Mouse (Mus musculus) kidney, postnatal 10 days (tissue): Measurements from ENCODE around the gene Ppfia2.
A peak's percentile ranks its signal among the peaks of the same experiment; 100 is the strongest.

Experiments
- DNase-seq: peaks from one replicate; pipeline ENCODE4 v3.0.0; 2021; ENCODE audit warnings: mixed read lengths

Ppfia2 gene

DNA sequence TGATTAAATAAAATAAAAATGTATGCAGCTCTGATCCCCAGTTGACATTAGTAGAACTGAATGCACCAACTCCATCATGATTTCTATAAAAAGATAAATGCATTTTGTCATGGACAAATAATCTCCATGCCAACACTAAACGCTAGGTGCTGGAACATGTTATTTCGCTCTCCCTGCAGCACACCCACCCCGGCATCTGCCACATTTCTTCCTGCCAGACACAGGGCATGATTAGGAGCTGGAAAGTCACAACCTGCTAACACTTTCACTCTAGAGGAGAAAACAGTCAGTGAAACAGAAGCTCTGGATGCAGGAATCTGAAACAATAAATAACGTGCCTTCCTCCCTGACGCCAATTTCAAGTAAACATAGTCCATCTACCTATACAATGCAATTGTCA lies 211.3 kb downstream of the Ppfia2 start:
- DNase-seq, result no peak

DNA sequence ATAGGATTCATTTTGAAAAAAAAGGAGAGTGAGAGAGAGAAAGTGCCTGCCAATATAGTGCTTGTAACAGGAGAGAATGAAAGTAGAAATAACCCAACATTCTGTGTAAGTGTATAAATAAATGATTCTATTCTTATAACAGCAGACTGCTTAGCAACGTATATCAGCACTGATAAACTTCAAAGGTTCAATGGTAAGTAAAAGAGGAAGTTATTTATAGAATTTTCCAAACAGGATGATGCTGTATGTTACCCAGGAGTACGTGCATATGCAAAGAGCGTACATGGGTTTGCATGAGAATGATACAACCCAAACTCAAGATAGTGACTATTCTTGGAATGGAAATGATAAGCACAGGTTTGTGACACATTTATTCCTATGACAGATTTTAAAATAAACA lies 215.4 kb downstream of the Ppfia2 start:
- no peak for DNase-seq

DNA sequence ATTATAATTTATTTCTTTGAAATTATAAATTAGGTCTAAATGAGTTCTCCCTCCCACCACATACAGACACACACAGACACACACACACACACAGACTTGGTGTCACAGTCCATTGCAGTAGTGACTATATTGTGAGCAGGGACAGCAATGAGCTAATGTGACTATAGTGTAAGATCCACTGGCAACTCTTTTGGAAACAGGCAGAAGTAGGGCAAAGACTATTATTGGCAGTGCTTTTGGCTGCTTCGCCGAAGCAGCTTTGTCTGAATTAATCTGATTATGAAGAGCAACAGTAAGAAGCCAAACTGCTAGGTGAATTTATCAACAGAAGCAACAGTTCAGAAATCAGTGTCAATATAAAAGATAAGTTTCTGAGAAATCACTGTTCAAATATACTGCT lies 249.8 kb downstream of the Ppfia2 start:
- DNase-seq, result no peak

DNA sequence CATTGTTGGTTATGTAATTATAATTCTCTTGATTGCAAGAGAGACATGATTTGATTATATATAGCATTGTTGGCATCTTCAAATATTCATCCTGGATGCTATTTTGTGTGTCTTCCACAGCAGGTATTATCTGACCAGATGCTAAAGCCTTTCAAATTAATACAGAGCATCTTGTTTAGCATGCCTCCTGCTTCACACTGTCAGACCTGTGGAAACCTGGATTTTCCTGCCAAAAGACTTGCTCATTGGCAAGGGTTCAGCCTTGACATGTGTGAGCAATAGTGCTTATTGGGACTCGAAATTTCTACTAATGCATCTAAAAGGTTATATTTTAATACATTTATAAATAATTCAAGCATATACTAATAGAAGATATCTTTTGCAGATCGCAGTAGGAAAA lies 262.1 kb downstream of the Ppfia2 start:
- DNase-seq, result no peak

DNA sequence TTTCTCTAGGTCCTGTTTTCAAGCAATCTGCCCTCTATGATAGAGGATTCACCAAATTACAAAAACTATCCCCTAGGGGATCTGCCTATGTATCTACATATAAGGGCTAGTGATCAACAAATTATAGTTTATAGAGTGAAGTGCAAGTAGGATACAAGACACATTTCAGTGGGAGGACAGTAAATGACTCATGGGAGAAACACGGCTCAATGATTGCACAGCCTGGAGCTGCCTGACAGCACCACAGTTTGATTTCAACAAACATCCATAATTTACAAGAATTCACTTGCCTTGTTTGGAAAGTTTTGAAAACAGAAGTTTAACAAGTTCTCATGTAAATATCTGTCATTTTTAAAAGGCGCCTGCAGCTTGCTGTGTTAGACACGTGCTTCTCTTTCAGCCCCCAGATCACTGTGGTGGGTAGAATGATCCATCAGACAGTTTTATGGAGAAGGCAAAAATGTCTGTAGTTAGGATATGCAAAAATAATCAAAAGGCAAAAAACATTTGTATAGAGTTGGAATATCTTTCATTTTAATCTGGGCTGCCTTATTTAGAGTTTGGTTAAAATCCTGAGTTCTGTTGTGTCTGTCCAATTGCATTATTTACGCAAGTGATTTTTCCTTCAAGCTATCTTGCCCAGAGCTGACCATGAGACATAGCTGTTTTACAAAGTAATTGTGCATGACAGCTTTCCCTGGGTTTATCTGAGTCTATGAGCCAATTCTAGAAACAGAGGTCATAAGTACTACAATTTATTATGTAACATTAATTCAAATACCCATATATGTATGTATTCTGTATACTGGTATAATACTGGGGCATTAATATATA lies 266.3 kb downstream of the Ppfia2 start:
- no peak for DNase-seq

DNA sequence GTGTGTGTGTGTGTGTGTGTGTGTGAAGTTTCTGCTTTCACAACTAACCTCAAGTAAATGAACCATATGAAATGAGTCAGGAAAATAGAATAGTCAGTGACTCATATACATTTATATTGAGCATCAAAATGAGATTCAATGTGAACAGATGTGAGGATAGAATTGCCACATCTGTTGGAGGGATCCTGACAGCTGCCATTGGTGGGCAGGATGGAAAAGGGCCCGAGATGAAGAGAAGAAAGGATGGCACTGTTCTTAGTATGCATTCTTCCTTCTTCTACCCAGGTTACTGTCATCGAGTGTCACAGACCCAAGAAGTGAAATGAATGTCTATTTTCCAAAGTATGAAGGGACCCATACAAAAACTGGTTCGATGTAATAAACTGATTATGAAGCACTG lies 268.1 kb downstream of the Ppfia2 start:
- DNase-seq, result no peak

DNA sequence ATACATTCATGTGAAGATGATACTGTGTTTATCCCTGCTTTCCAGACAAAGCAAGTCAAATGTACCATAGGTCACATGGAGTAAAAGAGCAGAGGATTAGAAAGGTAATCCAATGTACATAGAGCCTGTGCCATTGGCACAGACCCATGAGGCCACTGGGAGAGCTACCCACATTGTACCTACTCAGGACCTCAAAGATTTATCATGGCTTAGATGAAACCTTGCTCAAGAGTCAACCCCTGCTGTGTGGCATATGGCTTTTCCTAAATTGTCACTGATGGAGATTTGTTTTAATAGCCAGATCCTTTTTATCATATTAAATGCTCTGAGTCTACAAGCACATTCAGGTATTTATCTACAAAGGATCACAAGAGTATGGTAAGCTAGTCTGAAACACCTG lies 274.8 kb downstream of the Ppfia2 start:
- DNase-seq, result no peak

DNA sequence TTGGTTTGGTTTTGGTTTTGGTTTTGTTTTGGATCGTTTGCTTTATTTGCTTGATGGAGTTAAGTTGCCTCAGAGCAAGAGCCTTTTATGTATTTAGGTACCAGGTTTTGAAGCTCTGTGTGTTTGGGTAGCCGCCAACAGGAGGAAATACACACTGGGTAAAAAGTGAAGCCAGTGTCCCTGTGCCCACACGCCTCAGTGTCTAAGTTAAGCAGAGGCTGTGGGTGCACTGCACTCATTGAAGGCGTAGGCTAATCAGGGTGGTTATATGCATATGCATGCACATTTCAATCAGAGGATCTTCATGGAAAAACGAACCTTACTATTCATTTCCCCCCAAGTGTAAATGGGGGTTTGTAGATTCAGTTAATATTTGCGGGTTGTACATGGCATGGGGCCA lies 290.9 kb downstream of the Ppfia2 start:
- DNase-seq, result no peak

DNA sequence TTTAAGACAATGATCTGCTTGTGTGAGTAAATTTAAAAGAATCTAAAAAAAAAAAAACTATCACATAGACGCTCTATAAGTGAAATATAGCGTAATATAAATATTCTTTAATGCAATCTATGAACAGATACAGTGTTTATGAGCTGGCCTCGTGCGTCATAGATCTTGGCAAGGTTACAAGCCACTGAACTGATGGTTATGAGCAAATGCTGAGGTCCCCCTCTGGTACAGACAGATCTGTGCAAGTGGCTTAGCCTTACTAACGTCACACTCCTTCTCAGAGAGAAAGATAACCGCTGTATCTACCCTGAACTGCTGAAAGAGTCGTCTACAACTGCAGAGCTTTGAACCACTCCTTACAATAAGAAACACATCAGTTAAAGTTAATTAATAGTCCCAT lies 293.6 kb downstream of the Ppfia2 start:
- no peak for DNase-seq

DNA sequence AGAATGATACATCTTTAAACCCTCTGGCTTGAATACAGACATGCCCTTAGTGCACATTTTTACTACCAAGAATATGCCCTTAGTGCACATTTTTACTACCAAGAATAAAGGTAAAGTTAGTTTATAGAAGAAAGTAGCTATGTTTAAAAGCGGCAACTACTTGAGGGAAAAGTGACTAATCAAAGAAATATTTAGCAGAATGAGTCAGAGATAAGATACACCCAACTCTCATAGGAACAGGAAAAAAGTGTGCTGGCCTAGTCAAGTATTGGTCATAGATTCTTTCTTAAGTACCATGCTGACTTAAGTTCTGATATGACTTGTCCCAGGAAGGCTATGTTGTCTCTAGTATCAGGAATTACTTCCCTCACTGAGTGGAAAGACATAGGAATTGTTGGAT lies 305.4 kb downstream of the Ppfia2 start:
- no peak for DNase-seq

DNA sequence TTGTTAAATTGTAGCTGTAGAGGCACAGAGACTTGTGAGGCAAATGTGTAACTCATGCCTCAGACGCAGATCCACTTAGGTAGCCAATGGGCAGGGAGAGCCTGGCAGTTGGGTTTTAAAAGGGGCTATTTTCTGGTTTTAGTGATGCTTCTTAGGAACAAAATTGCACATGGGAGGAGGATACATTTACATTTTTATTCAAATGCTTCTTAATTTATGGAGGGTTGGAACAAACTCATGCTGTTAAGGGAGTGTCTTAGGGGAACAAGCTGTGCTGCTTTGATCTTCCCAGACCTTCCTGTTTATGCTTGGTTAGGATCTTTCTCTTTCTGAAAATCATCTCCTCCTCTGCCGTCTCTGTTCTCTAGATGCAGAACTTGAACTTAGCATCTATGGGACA lies 345.3 kb downstream of the Ppfia2 start:
- no peak for DNase-seq

DNA sequence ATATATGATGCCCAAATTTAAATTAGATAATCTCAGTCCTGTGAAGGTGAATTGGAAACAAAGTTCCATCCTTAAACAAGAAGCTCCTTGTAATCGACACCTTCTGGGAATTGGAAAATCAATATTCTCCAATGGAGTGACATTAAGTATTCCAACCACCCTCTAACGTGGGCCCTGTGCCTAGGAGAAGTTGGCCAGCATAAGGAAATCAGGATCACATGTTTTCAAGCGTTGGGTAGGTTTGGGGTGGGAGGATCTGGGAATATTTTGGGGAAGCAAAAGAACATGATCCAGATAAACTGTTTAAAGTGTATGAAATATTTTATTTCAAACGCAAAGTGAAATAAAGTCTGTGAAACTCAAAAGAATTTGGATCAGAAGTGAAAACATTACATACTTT lies 348.2 kb downstream of the Ppfia2 start:
- no peak for DNase-seq

DNA sequence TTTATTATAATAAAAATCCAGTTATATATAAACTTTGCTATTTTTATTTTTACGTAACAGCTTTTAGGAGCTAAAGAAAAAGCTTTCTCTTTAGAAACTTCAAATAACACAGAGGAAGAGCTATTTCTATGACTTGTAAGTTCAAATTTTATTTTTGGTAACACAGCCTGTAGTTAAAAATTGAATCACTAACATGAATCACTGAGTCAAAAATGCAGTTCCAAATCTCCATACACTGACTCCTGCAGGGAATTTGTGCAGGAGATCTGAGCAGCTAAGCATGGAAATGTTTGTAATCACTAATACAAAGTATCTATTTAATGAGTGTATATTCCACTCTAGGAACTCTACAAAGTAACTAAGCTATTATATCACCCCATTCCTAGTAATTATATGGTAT lies 354.1 kb downstream of the Ppfia2 start:
- DNase-seq, result no peak

DNA sequence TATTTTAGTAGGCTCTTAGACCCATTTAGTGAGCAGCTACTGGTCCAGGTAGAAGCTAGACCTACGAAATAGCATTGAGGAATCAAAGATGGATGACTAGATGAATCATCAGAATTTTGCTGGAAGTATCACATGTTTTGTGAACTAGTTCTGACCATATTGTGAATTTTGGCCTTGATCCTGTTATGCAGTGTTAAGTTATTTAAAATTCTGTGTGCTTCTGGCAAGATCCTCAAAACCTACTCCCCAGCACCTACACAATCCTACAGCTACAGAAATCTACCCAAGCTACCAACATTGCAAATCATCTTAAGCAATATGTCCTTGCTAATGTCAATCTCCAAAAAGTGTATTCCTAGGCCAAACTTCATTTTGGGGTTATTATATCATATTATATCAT lies 368.3 kb downstream of the Ppfia2 start:
- DNase-seq, result no peak

DNA sequence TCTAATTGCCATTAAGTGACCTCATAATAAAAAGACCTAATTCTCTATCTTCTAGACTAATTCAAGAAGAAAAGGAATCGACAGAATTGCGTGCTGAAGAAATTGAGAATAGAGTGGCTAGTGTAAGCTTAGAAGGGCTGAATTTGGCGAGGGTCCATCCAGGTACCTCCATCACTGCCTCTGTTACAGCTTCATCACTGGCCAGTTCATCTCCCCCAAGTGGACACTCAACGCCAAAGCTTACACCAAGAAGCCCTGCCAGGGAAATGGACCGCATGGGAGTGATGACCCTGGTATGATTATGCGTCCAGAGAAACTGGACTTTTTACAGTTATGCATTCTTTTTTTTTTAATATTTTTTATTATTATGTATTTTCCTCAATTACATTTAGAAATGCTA lies 388.0 kb downstream of the Ppfia2 start:
- DNase-seq, result no peak

DNA sequence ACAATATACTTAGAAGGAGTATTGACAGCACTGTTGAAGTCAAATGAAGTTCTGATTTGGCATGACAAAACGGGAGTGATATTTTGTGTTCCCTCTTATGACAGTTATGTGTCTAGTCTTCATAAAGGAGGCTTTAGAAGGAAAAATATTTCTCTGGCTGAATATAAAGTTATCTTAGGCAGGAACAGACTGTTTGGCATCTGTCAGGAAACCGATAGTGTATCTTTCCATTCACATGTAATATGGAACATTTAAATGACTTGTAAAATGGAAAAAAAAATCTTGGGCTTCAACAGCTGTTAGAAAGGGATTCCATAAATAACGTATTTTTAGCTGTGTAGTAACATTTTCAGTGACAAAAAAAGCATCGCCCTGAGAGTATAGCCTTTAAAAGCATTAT lies 400.1 kb downstream of the Ppfia2 start:
- DNase-seq, result no peak

DNA sequence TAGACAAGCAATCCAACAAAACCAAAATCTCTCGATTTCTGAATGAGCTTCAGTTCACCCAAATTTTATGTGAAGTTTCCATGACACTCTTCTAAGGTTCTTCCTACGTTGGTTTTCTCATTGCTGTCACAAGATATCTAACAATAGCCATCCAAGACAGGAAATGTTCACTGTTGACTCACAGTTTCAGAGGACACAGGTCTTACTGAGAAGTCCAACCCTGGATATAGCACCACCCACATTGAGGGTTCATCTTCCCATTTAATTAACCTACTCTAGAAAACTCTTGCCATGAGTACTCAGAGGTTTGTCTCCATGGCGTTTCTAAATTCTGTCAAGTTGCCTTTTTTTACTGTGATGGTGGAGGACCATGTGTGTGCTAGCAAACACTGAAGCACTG lies 401.7 kb downstream of the Ppfia2 start:
- DNase-seq, result no peak

DNA sequence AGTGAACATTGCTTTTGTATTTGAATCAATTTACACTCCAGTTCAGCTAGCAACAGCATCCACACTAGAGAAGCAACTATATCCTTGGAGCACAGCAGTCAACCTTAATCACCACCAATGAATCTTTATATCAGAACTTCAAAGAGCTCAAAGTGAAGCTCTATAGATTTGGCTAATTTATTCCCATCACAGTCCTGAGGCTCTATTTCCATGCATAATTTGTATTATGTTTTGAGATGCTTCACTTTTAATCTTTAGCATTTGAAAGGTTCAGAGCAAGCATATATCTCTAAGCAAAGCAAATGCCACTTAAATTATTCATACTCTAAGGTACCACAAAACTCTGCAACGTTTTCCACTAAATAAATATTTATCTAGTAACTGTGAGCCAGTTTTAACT lies 402.6 kb downstream of the Ppfia2 start:
- no peak for DNase-seq

DNA sequence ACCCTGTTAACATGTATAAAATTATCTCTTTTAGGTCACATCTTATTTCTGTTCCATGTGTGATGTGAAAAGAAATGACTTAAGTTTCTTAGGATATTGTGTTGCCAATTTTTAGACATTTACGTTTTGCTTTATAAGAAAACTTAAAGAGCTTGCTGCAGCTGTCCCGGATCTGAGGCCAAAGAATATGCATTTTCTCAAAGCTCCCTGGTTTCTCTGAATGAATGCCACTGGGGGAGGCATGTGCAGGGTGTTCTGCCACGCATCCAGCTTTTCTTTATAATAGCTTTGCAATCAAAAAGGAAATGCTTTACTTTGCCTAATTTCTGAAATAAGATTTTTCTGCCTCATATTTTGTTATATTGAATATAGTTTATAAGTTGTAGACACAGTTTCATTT lies 411.2 kb downstream of the Ppfia2 start:
- no peak for DNase-seq

DNA sequence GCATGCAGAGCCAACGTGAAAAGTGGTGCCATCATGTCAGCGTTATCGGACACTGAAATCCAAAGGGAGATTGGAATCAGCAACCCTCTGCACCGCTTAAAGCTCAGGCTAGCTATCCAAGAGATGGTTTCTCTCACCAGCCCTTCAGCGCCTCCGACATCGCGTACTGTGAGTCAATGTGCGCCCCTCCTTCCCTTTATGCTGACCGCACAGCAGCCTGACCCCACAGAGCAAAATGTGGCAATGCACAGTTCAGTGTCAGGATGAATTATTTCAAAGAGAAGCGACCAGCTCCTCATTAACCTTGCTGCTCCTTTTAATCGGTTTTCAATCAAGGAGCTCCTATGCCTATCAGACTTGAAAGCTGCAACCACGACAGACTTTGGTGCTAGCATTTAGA lies 426.2 kb downstream of the Ppfia2 start:
- DNase-seq, result no peak

DNA sequence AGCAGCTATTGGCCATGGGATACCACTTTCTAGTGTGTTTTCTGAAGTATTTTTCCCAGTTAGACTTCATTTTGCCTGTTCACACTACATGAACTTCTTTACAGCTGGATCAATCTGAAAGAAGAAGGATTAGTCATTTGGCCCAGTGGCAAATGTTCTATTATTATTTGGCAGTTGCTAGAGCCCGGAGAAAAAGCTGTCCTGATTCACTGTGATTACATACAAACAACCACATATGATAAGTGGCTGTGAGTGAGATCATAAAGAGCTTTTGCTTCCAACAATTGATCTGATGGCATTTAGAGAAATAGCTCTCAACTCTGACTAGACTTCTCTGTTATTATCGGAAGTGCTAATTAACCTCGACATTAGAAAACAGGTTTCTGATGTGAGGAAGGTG lies 440.0 kb downstream of the Ppfia2 start:
- no peak for DNase-seq

DNA sequence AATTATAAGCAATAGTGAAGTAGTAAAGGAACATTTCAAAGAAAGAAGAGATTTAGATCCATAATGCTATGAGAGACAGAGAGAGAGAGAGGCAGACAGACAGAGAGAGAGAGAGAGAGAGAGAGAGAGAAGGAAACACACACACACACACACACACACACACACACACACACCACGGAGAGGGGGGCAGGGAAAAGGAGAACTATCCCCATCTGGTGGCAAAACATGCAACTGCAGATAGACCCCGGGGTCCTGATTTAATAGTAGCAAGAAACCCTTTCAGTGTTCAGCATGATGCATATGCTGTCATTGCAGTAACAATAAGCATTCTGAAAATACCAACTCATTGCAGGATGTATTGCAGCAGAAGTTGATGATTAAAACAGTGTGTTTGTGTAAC lies 442.9 kb downstream of the Ppfia2 start:
- peak; percentile 15 for DNase-seq

DNA sequence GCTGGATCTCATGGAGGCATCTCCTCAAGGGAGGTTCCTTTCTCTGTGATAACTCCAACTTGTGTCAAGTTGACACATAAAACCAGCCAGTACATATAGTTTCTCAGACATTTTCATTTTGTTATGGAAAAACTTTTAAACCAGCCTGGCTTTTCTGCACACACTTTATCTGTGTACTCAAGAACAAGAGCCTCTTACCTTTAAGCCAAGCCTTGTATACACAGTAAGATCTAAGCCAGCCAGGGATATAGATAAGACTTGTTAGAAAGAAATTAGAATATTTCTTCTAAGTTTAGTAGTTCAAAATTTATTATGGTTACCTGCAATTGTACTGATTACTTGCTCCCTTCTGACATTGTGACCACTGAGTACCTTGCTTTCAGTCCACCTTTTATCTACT lies 444.1 kb downstream of the Ppfia2 start:
- DNase-seq, result no peak

DNA sequence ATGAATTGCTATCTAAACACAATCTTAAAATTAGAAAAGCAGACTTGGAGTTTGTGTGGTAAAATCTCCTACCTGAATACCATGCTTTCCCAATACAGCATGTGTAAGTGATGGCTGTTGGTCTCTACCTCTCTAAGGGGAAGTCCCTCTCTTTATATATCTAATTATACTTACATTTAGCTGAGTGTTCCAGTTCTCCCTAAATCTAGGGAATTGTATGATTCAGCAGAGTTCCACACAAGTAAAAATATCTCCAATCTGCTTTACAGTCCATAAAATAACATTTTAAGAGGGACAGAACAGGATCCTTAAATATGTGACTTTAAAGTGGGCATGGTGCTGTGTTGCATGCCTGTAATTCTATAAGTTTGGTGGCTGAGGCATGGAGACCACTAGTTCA lies 444.7 kb downstream of the Ppfia2 start:
- no peak for DNase-seq

DNA sequence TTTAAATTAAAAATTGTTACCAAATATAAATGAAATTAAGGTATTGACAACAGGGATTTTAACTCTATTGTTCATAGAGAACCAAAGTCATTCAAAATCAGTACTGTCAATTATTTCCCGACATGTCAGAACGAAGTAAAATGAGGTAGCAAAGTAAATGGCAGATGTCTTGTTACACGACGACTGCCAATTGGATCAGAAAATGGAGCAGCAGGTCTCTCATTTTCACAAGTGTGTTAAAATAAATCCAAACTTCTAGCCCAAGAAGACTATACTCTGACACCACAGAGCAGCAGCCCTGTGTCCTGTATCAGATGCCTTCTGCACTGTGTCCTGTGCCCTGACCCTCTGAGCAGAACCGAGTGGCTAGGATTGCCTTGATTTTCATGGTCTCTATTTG lies 454.2 kb downstream of the Ppfia2 start:
- no peak for DNase-seq

DNA sequence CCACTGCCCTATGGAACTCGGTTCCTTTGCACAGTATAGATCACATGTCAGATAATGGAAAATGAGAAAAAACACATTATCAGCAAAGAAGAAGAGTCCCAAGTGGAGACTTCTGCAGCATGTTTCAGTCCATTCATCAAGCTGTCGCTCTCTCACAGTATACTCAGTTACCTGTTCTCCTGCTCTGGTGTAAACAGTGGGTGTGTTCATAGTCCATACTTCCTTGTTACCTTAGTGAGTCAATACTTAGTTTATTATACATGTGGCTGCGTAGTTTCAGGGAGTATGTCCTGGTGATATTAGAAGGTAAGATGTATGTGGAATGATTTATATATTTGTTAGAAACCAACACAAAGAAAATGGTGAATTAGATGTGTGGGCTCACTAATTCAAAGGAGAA lies 454.7 kb downstream of the Ppfia2 start:
- no peak for DNase-seq
